Mouse (Mus musculus) 3T3-L1 (cell line): ENCODE data around the gene Tub.

Experiments used
- DNase-seq: peaks from one replicate; pipeline ENCODE4 v3.0.0-alpha.2; 2015; ENCODE audit warnings: low read depth, low spot score

Gene Tub

DNA sequence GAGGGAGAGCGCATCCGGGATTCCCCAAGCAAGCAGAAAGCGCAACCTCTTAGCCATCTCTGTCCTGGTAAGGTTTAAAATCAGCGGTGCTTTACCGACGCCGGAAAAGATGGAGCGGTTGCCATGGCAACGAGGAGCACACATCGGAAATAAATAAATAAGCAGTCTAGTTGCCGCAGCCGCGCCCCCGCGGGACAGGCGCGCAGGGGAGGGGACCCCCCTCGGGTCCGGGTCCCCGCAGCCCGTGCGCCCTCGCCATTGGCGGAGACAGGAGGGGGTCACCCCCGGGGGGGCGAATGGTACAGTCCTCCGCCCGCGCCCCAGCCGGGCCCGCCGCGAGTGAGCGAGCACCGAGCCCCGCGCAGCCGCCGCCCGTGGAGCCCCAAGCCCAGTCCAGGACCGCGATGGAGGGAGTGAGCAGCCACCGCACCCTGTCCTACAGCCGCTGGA, at the start of gene Tub:
TSS of gene Tub (plus strand) at position 27 of the 450 bp plus-strand sequence.
- no peak for DNase-seq

DNA sequence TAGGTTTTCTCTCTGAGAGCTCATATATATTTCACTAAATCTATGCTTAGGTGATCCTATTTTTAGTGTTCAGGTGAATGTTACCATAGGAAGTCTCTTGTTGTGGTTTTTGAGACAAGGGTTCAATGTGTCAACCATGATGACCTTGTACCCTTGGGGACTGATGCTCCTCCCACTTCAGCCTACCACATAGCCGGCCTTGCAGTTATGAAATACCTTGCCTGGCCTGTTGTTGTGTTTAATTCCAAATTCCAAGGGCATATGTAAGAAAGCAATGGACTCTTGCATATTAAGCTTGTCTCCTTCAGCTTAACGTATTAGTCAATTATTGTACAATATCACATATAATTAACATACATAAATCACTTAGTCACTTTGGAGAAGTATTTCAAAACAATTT, 46.2 kb upstream of the Tub start:
- no peak for DNase-seq

DNA sequence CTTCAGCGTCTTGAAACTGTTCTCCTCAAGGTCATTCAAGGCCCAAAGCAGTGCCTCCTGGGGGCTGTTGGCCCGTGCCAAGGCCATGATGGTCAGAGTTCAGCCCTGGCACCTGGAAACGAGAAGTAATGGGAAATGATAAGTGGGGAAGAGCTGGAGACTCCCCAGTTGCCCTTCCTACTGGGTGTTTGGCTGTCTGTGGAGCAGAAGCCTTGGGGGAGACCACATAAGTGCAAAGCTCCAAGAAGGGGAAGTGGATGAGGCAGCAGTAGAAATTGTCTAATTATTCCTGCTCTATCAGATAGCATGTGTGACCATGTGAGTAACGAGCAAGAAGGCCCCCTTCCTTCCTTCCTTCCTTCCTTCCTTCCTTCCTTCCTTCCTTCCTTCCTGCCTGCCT, 23.1 kb upstream of the Tub start:
- no peak for DNase-seq

DNA sequence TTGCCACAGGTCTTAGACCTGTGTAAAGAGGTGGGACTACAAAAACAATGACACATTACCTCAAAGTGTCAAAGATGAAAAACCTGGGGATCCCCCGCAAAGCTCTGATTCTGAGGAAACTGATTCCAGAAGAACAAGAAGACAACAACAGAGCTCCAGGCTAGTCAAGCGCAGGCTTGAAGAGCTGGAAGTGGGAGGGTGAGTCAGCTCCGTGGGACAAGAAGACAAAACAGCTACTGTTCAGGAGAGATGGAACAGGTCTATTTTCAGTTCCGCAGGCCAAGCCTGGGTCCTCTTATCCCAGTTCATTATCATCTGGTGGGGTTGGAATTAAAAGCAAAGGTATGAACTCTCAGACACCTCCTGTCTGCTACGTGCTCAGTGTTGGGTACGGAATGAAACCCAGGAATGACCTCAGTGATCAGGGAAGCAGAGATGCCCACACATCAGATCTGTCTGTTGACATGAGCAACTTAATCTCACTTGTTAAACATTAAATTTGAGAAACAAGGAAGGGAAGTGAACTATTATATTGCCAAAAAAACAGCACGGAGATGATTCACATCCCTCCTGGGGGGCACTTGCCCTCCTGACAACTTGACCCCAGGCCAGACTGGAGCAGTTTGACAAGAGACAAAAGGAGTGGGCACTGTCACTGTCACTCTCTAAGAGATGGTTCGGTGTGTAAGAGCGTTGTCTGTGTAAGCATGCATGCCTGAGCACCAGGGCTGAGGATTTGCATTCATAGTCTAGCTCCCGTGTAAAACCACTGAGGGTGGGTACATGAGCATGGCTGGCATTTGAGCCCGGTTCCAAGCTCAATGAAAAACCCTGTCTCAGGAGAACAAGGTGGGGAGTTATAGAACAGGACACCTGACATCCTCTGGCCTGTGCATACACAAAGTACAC, 21.6 kb upstream of the Tub start:
- DNase-seq: no peak

DNA sequence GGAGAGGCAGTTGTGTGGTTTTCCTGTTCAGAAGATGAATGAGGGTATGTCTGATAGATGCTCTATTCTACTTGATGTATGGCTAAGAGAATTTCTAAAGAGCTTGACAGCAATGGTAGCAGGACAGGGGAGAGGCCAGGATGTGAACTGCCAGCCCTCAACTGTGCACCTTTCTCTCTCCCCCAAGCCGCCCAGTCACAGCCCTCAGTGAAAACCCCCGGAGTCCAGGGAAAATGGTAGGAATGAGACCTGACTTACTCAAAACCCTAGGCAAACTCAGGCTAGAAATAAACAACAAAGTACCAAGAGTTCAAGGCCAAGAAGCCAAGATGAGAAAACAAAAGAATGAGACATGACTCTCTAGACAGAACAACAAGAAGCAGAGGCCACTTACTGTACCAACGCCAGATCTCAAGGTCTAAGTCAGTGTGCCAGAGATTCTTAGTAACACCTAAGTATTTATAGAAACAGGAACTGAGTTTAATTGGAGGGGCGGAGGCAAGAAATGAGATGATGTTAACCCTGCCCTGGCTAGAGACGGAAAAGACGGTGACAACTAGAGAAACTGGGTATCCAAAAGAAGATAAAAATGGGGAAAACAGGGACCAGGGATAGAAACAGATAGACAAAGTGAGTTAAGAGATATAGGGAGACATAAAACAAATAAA, 20.3 kb upstream of the Tub start, which contains the start of gene Nlrp10:
TSS of gene Nlrp10 (minus strand) at position 453 of the 668 bp plus-strand sequence.
- DNase-seq: no peak

DNA sequence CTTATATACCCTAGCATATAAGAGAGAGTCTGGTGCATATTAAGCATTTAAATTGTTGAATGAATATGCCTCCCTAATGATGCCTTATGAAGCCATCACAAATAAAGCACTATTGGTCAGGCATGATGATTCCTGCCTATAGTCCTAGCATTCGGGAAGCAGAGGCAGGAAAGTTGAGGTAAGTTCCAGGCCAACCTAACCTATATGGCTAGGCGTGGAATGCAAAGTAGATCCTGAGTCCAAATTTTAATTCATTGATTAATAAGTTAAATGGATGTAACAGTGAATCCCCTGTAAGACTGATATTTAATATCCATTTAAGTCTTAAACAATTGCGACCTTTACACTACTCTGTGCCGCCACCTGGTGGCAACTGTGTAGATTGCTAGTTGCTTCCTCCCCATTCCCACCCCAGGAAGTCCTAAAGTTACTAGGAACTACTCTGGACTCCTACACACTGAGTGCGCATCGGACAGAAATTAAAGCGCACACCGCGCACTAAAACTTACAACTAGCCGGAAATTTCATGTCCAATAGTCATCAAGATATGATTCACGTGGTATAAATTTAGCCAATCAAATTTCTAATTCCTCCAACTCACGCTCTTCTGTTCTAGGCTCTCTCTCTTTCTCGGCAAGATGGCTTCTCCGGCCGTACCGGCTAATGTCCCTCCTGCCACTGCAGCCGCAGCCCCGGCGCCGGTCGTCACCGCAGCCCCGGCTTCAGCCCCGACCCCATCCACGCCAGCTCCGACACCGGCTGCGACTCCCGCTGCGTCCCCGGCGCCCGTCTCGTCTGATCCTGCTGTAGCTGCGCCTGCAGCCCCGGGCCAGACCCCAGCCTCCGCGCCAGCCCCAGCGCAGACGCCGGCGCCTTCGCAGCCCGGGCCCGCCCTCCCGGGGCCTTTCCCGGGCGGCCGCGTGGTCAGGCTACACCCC, 16.1 kb upstream of the Tub start, which contains the start of gene Eif3f:
TSS of gene Eif3f (plus strand) at position 624 of the 938 bp plus-strand sequence.
- DNase-seq: peak; percentile 97

DNA sequence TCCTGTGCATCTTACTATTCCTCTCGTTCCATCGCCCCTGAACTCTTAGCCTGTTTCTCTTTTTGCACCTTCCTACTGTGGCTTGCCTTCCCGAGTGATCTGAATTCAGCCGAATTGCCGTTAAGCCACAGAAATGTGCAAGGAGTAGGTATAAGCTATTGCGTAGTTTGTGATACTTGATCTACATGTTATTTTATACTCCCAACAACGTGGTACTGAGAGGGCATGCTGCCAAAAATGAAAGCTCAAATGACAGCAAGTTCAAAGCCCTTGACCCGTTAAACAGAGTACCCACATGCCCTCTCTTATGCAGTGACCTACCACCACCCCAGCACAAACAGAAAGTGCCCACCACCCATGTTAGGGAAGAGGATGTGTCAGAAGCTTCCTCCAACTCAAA, 15.3 kb upstream of the Tub start:
- DNase-seq: peak; percentile 22

DNA sequence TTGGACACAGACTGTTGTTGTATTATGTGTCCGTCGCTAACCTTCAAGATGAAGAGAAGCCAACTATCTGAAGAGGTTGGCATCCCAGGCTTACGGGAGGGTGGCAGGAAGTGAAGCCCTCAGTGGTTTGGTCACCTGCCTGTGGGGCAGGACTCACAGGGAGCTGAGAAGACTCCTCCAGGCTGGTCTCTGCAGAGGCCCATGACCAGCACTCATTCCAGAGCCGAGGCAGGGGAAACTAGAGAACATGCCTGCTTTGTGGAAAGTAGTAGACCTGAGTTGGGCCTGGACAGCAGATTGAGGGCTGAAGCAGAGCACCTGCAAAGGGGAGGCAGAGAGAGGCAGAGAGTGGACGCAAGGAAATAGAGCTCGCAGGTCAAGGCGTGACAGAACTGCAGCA, 14.7 kb upstream of the Tub start:
- no peak for DNase-seq

DNA sequence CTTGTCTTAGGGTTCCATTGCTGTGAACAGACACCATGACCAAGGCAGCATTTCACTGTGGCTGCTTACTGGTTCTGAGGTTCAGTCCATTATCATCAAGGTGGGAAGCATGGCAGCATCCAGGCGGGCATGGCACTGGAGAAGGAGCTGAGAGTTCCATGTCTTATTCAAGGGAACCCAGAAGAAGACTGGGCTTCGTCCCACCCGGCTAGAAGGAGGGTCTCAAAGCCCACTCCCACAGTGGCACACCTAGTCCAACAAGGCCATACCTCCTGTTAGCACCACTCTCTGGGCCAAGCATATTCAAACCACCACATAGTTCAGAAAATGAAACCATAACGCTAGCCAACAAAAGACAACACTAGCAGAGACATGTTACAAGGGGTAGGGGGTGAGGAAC, 13.5 kb upstream of the Tub start:
- no peak for DNase-seq

DNA sequence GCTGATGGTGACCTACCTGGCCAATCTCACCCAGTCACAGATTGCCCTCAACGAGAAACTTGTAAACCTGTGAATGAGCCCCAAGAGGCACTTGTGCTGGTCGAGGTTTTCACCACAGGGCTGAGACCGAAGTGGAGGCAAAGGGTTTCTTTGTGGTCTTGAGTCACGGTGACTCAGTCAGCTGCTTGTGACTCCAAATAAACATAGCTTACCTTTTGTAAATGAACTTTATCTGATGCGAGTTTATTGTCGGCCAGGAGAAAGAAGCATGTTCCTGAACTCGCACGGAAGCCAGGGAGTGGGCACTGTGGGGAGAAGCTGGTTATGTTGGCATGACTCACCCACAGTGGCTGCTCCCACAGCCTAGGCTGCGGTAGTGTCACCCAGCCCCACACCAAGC, 8.7 kb upstream of the Tub start:
- peak; percentile 73 for DNase-seq

DNA sequence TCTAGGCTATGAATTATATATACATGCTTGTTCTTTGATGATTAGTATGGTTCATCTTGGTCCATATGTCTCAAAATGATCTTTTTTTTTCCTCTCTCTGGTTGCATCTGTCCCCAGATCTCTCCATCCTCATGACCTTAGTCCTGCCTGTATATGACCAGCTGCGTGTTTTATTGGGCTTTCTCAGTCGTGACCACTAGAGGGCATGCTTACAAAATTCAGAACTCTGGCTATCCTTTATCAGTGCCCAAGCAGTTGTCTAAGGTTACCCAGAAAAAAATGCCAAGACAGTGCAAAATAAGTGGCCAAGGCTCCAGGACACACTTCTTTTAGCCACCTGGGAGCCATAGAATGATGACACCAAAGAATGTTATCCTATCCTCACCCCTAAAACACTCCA, 6.1 kb upstream of the Tub start:
- DNase-seq: peak; percentile 74

DNA sequence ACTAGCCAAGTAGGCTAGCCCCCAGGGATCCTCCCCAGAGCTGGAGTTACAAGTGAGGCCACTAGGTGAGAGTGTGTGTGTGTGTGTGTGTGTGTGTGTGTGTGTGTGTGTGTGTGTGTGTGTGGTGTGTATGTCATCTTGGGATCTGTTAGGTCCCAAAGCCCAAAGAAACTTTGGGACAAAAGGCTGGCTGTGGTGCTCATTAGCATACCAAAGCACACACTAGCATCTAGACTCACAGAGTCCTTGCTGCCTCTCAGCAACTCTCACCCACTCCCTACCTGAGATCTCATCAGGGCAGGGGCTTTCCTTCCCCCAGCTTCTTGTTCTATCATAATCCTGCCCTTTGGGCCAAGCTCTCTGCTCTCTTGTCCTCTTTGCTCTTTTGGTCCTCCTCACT, 1.5 kb upstream of the Tub start:
- DNase-seq: no peak

DNA sequence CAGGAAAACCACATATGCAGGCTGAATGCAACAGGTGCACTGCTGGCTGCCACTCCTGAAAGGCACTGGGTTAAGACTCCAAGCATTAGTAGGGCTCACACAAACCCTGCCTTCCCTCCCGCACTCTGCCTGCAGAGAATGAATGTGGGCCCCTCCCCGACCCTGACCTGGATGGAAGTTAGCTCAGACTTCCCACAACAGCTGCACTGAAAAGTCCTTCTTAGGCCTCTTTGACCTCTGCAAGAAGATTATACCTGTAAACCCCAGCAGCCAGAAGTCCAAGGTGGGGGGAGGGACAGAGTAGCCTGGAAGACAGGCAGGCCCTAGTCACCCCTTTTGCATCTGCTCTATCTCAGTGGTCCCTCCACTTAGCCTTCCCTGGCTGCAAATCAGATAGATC, 837 bp upstream of the Tub start:
- DNase-seq: no peak

DNA sequence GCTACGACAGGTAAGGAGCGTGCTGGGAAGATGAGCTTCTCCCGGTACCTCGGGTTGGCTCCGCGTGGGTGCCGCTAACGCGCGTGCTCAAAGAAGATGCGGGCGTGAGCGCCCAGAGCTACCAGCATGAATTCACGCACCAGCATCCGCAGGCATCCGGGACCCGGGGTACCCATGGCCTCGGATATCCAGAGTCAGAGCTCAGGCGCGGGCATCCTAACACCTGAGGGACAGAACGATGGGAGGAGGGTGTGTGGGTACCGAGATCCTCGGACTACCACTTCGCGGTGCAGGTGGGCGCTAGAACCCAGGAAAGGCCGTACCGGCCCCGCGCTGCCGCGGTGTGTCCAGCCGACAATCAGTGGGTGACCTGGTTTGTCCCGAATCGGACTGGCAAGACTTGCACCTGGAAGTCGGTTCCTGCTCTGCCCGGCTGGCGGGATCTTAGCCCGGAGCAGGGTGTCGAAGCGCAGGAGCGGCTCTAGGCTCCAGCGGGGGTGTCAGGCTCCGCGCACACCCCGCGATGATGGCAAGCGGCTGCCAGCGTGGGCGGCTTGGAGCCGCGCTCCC, 709 bp downstream of the Tub start:
- DNase-seq: no peak

DNA sequence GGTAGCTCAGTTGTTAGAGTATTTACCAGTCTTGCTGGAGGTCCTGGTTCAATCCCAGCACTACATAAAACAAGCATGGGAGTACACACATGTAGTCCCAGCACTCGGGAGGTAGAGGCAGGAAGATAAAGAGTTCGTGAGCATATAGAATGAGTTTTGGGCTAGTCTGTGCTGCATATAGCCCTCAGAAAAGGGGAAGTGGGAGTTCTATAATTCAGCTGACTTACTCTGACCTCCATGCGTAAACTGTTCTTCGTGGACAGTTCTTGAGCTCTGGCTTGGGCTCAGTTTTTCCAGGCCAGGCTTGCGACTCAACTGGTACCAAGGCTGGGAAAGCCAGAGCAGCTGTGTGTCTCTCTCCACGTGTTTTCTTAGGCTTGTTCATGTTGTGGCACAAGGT, 2.7 kb downstream of the Tub start:
- no peak for DNase-seq

DNA sequence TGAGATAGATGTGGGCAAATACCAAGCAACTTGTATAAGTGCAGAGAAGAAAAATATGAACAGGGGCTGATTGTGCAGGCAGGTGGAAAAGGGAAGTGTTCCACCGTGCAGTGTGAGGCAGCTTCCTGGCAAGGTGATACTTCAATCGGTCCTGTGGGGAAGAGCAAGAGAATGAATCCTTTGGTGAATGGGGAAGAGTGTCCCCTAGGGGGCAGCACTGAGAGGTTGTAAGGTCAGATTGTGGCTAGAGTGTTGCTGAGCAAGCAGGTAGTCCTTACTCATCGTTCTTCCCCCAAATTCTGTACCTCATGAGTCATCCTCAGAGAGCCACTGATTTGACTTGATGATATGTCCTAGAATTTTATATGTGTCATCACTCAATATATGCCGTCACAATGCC, 4.0 kb downstream of the Tub start:
- peak; percentile 84 for DNase-seq

DNA sequence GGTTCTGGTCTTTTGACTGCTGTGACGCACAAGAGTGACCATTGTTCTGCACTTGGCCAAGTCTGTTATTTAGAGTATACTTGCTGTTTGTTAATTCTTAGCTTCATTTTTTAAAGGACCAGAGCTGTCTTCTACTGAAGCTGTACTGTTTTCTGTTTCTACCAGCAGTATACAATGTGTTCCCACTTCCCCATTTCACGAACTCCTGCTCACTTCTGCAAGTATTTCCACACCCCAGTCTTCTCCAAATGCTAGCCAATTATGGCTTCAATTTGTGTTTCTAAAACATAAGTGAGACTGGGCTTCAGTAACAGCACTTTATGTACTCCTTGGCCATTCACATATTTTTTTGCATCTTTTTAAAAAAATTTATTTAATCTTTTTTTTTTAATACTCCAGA, 7.6 kb downstream of the Tub start:
- DNase-seq: no peak

DNA sequence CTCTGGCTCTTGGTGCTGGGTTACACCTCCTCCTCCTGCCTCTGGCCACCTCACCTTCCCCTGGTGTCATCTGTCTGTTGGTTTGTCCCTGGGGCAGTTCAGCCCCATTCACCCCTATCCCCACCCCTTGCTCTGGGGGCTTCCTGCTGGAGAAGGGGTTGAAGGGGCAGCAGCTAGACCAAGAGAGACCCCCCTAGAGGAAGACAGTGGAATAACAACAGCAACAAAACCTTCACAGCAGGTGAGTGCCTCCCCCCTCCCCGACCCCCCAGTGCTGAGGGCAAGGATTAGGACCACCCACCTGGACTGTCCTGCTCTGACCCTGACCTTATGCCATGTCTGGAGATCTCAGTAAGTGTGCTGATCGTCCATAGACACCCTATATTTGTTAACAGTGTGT, 15.8 kb downstream of the Tub start:
- no peak for DNase-seq

DNA sequence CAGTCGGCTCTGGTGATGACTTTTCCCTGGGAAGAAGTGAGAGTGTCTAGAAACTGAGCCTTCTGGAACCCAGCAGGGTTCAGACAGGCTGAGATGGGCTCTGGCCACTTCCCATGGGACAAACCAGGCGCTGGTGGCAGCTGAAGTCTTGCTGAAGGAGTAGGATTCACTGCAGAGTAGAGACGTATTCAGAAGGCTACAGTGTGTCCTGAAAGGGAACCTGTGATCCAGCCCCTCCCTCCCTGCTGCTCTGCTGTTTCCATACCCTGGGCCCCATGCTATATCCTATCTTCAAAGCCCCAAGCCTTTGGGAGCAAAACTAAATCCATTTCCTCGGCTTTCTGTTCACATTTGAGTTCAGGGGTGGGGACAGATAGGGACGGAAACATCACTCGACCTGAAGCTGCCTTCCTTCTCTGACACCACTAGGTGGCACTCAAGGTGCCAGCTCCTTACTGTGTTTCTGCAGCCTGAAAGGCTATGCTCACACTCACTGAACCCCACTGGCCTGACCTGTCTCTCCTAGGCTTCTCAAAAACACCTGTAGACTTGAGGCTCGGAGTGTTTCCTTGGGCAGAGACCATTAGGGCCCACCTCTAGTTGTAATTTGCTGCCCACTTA, 16.7 kb downstream of the Tub start:
- peak; percentile 72 for DNase-seq

DNA sequence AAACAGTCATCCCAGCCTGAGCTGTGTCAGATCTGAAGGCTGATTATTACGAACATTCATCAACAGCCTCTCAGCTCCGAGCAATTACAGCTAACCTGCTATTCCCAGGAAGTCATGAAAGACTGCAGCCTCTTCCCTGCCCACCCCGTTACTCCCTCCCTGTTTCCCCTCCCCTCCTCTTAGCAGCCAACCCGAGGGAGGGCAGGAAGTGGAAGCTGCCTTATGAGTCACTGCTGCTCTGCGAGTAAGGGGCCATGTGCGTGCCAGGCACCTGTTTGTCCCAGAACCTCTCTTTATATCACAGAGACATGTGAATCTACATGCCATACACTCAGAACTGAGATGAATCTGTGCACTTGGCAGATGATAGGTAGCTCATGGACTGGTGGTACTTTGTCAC, 18.1 kb downstream of the Tub start:
- DNase-seq: no peak

DNA sequence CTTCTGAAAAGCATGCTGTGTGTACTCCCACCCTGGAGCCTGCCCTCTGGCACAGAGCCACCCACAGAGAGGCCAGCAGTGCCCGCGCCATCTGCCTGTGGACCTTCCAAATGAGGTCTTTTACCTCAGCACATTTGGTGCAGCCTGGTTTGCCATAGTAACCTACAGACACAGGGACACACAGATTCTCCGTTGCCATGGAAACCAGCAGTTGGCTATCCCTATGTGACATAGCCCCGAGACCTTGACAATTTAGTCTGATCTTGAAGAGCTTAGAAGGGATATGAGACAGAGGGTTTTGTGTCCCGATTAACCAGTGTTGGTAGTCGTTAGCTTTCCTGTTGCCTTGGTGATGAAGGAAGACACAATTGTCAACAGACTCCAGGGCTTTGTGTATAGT, 22.1 kb downstream of the Tub start:
- no peak for DNase-seq
